Mouse (Mus musculus): ENCODE data around the gene Cfap58. TPM values are rescaled to one million over a fixed set of nuclear protein-coding genes. Genes with fewer than 3 reads are reported as not detected.

The Cfap58 gene
- polyA plus RNA-seq, 1 experiment from 2014 or later = 0.08 TPM

DNA sequence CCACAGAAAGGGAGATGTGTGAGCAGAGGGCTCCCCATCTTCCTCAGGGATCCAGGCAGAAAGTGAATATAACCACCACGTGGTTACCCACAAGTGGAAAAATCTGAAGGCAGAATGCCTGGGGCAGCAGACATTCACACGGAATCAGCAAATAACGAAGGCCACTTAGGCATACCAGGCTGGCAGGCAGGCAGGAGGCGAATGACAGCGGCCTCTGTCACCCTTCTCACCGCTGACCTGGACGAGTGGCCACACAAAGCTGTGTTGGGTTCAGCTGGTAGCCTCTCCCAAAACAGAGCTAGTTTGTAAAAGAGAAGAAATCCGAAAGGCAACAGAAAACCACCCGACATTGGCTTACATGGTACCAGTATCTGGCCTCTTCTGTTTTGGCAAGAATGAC is 19.5 kb upstream of the Cfap58 start:
- WGBS = 17% methylated on average over 9 of the region's 9 CpGs
- H3K27me3 ChIP-seq (replicated peaks) = no peaks in the 10 kb centered on the region
- peak overlapping the region; percentile 96 for H3K27ac ChIP-seq (replicated peaks)
- H3K4me2 ChIP-seq = peak overlapping the region; percentile 83
- H3K9me3 ChIP-seq = no peaks in the 10 kb centered on the region
- peak overlapping the region; percentile 97 for H3K9ac ChIP-seq
- ATAC-seq (ENCODE audit: extremely low read depth, insufficient number of reproducible peaks, low FRiP score, low TSS enrichment) = no peak
- H3K36me3 ChIP-seq = peaks cover 5% of the 10 kb centered on the region; the same call in 1 of the 2 replicates
- H3K4me3 ChIP-seq = peak overlapping the region; percentile 94
- peaks cover 63% of the 10 kb centered on the region for H3K4me1 ChIP-seq

DNA sequence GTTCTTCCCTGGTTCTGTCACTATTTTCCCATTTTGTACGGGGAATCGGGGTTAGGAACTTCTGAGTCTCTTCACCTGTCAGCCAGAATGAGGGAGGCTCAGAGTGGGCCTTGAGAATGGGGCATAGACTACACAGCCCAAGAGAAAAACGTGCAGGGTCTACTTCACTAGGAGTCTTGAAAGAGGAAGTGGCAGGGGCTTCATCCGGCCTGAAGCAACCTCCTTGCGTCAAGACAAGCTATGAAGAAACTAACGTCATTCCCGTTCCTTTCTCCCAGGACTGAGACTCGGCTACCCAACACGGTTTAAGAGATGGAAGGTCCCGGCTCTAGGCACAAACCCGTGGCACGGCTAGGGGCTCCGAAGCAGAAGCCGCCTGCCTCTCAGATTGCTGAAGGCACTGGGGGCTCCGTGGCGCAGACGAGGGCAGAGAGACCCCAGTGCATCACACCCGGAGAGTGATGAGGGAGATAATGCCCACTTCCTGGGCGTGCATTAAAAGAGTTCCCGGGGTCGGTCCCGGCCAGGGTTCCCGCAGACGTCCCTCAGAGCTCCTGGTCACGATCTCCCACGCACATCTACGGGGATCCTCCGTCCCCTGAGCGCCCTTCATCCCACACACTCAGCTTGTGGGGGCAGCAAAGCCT is 18.9 kb upstream of the Cfap58 start:
- WGBS = under 1% methylated on average over 29 of the region's 29 CpGs
- Histone ChIP-seq H3K9me3 (no peaks in the 10 kb centered on the region), H3K27me3 (replicated peaks) (no peaks in the 10 kb centered on the region), H3K9ac (peak overlapping the region; percentile 97), H3K36me3 (peaks cover 5% of the 10 kb centered on the region; the same call in 1 of the 2 replicates), H3K27ac (replicated peaks) (peak overlapping the region; percentile 96), H3K4me1 (peaks cover 58% of the 10 kb centered on the region), H3K4me3 (peak overlapping the region; percentile 94), H3K4me2 (peak overlapping the region; percentile 83)
- no peak; the same call in 1 of the 2 replicates for ATAC-seq (ENCODE audit: extremely low read depth, insufficient number of reproducible peaks, low FRiP score, low TSS enrichment)

DNA sequence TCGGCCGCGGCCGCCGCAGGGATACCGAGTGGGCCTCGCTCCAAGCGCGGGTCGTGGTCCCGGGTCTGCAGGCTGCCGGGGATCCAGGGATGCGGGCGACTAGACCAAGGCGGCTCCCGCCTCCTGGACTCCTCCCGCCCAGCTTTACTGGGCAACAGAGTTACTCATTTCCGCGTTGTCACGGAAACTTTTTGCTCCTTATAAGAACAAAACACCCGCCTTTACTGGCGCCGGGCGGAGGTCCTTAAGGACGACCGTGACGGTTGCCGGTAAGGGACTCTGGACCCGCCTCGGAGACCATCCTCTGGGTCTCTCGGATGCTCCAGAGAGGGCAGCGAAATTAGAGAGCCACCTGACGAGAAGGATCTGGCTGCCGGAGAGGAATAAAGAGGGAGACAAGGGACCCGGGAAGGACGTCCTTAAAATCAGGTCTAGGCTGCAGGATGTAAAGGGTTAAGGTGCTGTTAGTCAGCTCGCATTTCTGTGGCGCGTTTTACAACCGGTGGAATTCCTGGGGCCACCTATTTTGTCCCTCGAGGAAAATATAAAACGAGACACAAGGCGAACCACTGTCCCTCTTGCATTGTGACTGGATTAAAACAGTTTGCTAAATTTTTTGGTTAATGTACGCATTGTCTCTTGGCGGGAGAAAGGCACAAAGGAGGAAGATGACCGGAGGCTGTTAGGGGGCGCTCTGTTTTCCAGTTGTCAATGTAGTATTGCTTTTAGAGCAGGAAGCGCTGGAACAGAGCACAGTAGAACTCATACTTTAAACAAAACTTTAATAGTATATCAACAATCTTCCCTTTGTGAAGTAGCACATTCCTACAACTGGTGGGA is 18.1 kb upstream of the Cfap58 start, which contains the start of the genes Cfap43 and Itprip:
Gene Cfap43 (minus strand): TSS at position 162 of the 840 bp plus-strand sequence.
Gene Itprip (minus strand): TSS at position 174 of the 840 bp plus-strand sequence.
- peak; percentile 76 for ATAC-seq (ENCODE audit: extremely low read depth, insufficient number of reproducible peaks, low FRiP score, low TSS enrichment)
- H3K9ac ChIP-seq = peak within 1 kb of the TSS; percentile 97
- H3K9me3 ChIP-seq = no peaks in the 10 kb centered on the region
- peaks cover 58% of the 10 kb centered on the region for H3K4me1 ChIP-seq
- peak within 1 kb of the TSS; percentile 83 for H3K4me2 ChIP-seq
- H3K36me3 ChIP-seq = no peaks in the 10 kb centered on the region
- H3K27ac ChIP-seq (replicated peaks) = peak within 1 kb of the TSS; percentile 96
- peak within 1 kb of the TSS; percentile 94 for H3K4me3 ChIP-seq
- no peaks in the 10 kb centered on the region for H3K27me3 ChIP-seq (replicated peaks)
- WGBS = under 1% methylated on average over 48 of the region's 48 CpGs

DNA sequence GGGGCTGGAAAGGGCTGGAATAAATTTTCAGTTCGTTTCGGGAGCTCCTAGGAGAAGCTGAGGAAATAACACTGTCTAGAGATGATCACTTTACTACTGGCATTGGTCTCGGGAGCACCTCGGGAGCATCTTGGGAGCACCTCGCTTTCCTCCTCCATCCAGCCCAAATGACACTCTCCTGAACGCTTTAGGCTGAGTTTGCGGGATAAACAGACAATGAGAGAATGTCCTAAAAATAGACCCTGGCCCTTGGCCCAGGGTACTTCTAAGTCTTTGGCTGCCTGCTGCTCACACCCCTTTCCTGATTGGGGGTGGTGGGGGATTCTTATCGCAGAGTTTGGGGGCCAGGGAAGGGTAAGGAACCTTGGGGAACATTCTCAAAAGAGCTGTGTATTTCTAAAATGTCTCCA is 17.5 kb upstream of the Cfap58 start:
- Histone ChIP-seq H3K9me3 (no peaks in the 10 kb centered on the region), H3K4me1 (peaks cover 53% of the 10 kb centered on the region), H3K36me3 (no peaks in the 10 kb centered on the region), H3K27ac (replicated peaks) (peak overlapping the region; percentile 96), H3K9ac (peak overlapping the region; percentile 97), H3K4me2 (peak overlapping the region; percentile 83), H3K4me3 (peak overlapping the region; percentile 94), H3K27me3 (replicated peaks) (no peaks in the 10 kb centered on the region)
- under 1% methylated on average over 8 of the region's 8 CpGs for WGBS
- ATAC-seq (ENCODE audit: extremely low read depth, insufficient number of reproducible peaks, low FRiP score, low TSS enrichment) = no peak; the same call in 1 of the 2 replicates

DNA sequence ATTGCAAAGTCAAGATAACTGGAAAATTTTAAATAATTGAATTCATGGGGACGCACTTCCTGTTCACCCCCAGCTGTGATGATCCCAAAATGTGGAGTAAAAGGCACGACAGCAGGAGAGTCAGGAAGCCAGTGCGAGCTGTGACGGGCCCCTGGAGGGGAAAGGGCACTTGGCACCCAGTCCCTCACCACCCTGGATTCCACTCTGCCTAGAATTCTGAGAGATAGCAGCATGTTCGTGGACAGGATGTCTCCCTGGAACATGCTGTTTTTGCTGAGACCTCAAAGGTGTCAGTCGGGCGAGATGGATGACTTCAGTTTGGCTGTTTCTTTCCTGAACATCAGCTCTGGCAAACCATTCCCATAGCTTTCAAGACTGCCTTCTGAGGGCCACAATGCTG is 11.7 kb upstream of the Cfap58 start:
- H3K9me3 ChIP-seq = no peaks in the 10 kb centered on the region
- no peak for ATAC-seq (ENCODE audit: extremely low read depth, insufficient number of reproducible peaks, low FRiP score, low TSS enrichment)
- no peak overlapping the region for H3K9ac ChIP-seq

DNA sequence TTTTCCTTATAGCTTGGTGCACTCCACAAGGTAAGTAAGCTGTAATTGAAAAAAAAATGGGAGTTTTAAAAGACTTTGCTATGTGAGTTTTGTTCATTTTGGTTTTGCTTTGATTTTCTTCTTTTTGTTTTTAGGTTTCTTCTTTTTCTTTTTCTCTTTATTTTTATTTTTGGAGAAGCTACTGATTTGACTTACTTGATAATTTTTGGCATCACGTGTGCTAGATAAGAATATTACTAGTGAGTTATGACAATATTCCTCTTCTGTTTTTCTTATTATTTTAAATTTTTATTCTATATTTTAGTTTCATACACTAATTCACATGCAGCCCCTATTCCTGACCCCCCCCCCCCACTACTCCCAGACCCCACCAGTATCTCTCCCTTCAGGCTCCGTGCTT is 10.4 kb upstream of the Cfap58 start:
- Histone ChIP-seq H3K9me3 (no peaks in the 10 kb centered on the region), H3K9ac (no peak overlapping the region), H3K36me3 (no peaks in the 10 kb centered on the region), H3K4me2 (no peak overlapping the region), H3K4me3 (no peak overlapping the region), H3K27ac (replicated peaks) (no peak overlapping the region), H3K4me1 (peaks cover 3% of the 10 kb centered on the region; the same call in 1 of the 2 replicates), H3K27me3 (replicated peaks) (no peaks in the 10 kb centered on the region)
- 85% methylated on average over 2 of the region's 2 CpGs for WGBS
- ATAC-seq (ENCODE audit: extremely low read depth, insufficient number of reproducible peaks, low FRiP score, low TSS enrichment) = no peak

More for the DNA sequence above, 11.7 kb upstream of the Cfap58 start:
- 52% methylated on average over 7 of the region's 7 CpGs for WGBS
- Histone ChIP-seq H3K4me3 (no peak overlapping the region), H3K27ac (replicated peaks) (no peak overlapping the region), H3K4me1 (peaks cover 10% of the 10 kb centered on the region), H3K27me3 (replicated peaks) (no peaks in the 10 kb centered on the region), H3K36me3 (no peaks in the 10 kb centered on the region), H3K4me2 (no peak overlapping the region)

DNA sequence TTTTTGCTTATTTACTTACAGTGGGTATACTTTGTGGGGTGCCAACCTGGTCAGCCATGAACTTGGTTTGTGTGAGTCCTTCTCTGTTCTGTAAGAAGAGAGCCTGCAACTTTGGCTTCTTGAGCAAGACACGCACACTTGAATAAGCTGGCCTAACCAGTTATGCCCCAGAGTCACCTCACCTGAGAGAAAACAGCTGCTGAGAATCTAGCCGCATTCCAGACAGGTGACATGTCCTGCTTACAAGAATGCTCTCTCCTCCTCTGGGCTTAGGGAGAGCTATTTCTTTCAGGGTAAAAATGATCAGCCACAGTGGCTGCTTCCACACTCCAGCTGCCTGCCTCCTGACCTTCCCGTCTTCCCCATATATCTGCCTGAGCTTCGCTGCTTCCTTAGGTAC is 8.4 kb upstream of the Cfap58 start:
- no peaks in the 10 kb centered on the region for H3K9me3 ChIP-seq
- H3K4me1 ChIP-seq = peaks cover 3% of the 10 kb centered on the region; the same call in 1 of the 2 replicates
- H3K27me3 ChIP-seq (replicated peaks) = no peaks in the 10 kb centered on the region
- H3K27ac ChIP-seq (replicated peaks) = no peak overlapping the region
- H3K9ac ChIP-seq = no peak overlapping the region
- no peak overlapping the region for H3K4me3 ChIP-seq
- H3K36me3 ChIP-seq = no peaks in the 10 kb centered on the region
- no peak for ATAC-seq (ENCODE audit: extremely low read depth, insufficient number of reproducible peaks, low FRiP score, low TSS enrichment)
- 79% methylated on average over 4 of the region's 4 CpGs for WGBS
- no peak overlapping the region for H3K4me2 ChIP-seq

DNA sequence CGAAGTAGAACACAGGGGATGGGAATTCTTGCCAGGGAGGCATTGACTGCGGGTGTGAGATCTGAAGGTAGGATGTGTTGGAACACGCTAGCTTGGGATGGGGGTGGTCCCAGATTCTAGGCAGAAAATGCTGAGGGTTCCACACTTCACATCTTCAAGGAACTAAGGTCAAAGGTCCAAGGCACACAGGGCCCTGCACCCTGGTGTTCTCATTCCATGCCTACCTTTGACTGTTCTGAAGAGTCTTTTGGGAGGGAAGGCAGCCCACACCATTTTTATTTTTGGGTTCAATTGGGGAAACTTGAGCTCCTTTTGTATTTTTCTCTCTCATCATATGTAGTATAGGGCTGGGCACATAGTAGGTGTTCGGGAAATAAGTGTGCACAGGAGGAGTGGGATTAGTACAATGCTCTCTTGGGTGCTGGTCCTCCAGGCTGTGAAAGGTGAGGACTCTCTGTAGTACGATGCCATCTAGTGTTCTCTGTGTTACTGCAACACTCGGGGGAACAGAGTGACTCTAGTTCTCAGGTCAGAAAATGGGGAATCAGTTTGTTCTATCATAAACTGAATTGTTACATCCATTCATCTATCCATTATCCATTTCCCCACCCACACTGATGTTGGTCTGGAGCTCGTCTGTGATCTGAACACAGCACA is 5.4 kb upstream of the Cfap58 start:
- no peak overlapping the region for H3K27ac ChIP-seq (replicated peaks)
- 38% methylated on average over 7 of the region's 7 CpGs for WGBS
- no peaks in the 10 kb centered on the region for H3K9me3 ChIP-seq
- peaks cover 2% of the 10 kb centered on the region; the same call in 1 of the 2 replicates for H3K4me1 ChIP-seq
- no peak for ATAC-seq (ENCODE audit: extremely low read depth, insufficient number of reproducible peaks, low FRiP score, low TSS enrichment)
- no peak overlapping the region for H3K9ac ChIP-seq
- H3K36me3 ChIP-seq = no peaks in the 10 kb centered on the region
- H3K27me3 ChIP-seq (replicated peaks) = peaks cover 6% of the 10 kb centered on the region; the same call in 1 of the 2 replicates
- no peak overlapping the region for H3K4me3 ChIP-seq
- no peak overlapping the region for H3K4me2 ChIP-seq

DNA sequence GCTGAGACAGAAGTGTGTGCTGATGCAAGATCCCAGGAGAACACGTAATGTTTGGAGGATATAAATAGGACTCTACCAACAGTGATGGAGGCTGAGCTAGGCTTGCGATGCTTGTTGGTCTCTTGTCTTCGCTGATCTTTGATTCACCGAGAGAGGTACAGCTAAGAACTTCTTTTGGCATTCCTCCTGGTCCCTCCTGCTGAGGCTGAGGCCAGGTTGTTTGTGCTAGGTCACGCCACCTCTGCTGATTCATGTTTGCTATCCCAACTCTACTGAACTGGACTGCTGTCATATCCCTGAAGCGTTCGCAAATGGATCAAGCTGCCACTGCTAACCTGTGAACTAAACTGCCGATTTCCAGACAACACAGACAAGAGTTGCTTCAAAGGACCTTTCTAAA is 3.3 kb upstream of the Cfap58 start:
- ATAC-seq (ENCODE audit: extremely low read depth, insufficient number of reproducible peaks, low FRiP score, low TSS enrichment) = no peak
- H3K9ac ChIP-seq = no peak overlapping the region
- no peak overlapping the region for H3K27ac ChIP-seq (replicated peaks)
- no peaks in the 10 kb centered on the region for H3K36me3 ChIP-seq
- peaks cover 11% of the 10 kb centered on the region for H3K4me1 ChIP-seq
- H3K4me3 ChIP-seq = no peak overlapping the region
- H3K9me3 ChIP-seq = no peaks in the 10 kb centered on the region
- H3K4me2 ChIP-seq = no peak overlapping the region
- peaks cover 20% of the 10 kb centered on the region for H3K27me3 ChIP-seq (replicated peaks)
- 84% methylated on average over 8 of the region's 8 CpGs for WGBS

DNA sequence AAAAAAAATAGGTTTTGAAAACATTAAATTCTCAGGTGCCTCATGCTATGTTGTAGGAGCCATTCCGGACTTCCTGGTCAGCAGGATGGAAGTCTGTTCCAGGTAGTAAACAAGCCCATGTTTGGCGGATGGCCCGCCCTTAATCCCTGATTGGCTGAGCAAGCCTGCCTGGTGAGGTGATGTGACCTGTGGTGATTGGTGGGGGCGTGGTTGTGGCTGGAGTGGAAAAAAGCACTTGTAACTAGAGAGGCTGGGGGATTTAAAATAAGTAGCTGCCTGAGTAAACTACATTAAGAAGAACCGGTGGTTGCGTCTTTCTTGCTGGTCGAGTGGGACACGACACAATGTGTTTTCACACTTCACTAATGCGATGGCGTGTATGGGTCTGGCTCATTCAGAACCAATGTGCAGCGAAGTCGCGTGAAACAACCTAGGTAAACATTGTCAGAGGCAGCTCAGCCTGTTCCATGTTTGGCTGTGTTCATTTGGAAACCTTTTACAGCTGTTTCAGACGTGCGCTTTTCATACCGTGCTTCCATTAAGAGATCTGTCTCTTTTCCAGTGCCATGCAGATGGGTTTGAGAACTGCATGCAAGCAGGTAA is 2.7 kb upstream of the Cfap58 start:
- no peak for ATAC-seq (ENCODE audit: extremely low read depth, insufficient number of reproducible peaks, low FRiP score, low TSS enrichment)
- H3K27me3 ChIP-seq (replicated peaks) = peaks cover 25% of the 10 kb centered on the region
- 66% methylated on average over 16 of the region's 16 CpGs for WGBS
- H3K9ac ChIP-seq = no peak overlapping the region
- no peak overlapping the region for H3K4me3 ChIP-seq
- no peak overlapping the region for H3K27ac ChIP-seq (replicated peaks)
- H3K4me2 ChIP-seq = no peak overlapping the region
- H3K36me3 ChIP-seq = no peaks in the 10 kb centered on the region
- peaks cover 11% of the 10 kb centered on the region for H3K4me1 ChIP-seq
- no peaks in the 10 kb centered on the region for H3K9me3 ChIP-seq

DNA sequence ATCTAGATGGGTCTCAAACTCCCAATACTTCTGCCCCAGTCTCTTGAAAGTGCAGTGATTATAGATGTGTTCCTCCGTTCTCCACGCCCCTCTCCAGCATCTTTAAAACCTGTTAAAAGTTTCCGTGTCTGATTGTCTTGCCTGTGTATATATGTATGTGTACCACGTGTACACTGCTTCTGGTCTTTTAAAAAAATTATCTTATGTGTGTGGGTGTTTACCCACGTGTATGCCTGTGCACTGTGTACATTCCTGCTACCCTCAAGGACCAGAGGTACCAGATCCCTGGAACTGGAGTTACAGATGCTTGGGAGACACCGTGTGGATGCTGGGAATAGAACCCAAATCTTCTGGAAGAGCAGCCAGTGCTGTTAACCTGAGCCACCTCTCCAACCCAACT is 1.9 kb upstream of the Cfap58 start:
- no peaks in the 10 kb centered on the region for H3K9me3 ChIP-seq
- H3K27ac ChIP-seq (replicated peaks) = no peak overlapping the region
- 72% methylated on average over 6 of the region's 6 CpGs for WGBS
- peaks cover 11% of the 10 kb centered on the region for H3K4me1 ChIP-seq
- no peak for ATAC-seq (ENCODE audit: extremely low read depth, insufficient number of reproducible peaks, low FRiP score, low TSS enrichment)
- no peak overlapping the region for H3K9ac ChIP-seq
- H3K4me3 ChIP-seq = no peak overlapping the region
- H3K36me3 ChIP-seq = no peaks in the 10 kb centered on the region
- peaks cover 33% of the 10 kb centered on the region for H3K27me3 ChIP-seq (replicated peaks)
- no peak overlapping the region for H3K4me2 ChIP-seq
